Mouse (Mus musculus): ENCODE measurements around the gene Trim47. TPM values are rescaled to one million over a fixed set of nuclear protein-coding genes. Genes with fewer than 3 reads are reported as not detected.

Gene Trim47
- polyA plus RNA-seq, 1 experiment from 2014 or later = 66.1 TPM

GRCm38 (mm10) chr11:116106154-116106962 is 20.7 kb downstream of the Trim47 start:
- WGBS = 42% methylated on average over 32 of the region's 32 CpGs
- Histone ChIP-seq H3K9me3 (ENCODE audit: control insufficient read depth, low read length) (no peaks in the 10 kb centered on the region), H3K4me1 (ENCODE audit: control insufficient read depth in 2 of 2, insufficient read depth in 2 of 2, low read length in 2 of 2) (peaks cover 54 to 74% of the 10 kb centered on the region in 2 experiments), H3K27me3 (ENCODE audit: control insufficient read depth, insufficient read depth, low read length) (no peaks in the 10 kb centered on the region), H3K36me3 (ENCODE audit: control insufficient read depth, insufficient read depth, low read length) (peaks cover 28% of the 10 kb centered on the region), H3K4me2 (ENCODE audit: low read length) (peak overlapping the region; percentile 79), H3K9ac (ENCODE audit: low read length) (peak overlapping the region; percentile 95), H3K27ac (replicated peaks in 1 of 2; ENCODE audit: control insufficient read depth in 1 of 2, insufficient read depth in 1 of 2, low read depth in 2 of 2, low read length in 2 of 2) (peak overlapping the region; percentile 24 to 83; a peak in 2 of 4 replicates), H3K4me3 (ENCODE audit: control insufficient read depth in 1 of 2, insufficient read depth in 1 of 2, low read depth in 1 of 2, low read length in 2 of 2) (peak overlapping the region in 1 of 2 experiments; percentile 88; a peak in 1 of 4 replicates)
- ATAC-seq (ENCODE audit: insufficient number of reproducible peaks, insufficient read depth, low FRiP score, low read depth) = no peak

- Histone ChIP-seq H3K27ac (replicated peaks in 1 of 2; ENCODE audit: control insufficient read depth in 1 of 2, insufficient read depth in 1 of 2, low read depth in 2 of 2, low read length in 2 of 2) (peak overlapping the region in 1 of 2 experiments; percentile 98; a peak in 2 of 4 replicates), H3K27me3 (ENCODE audit: control insufficient read depth, insufficient read depth, low read length) (no peaks in the 10 kb centered on the region), H3K9ac (ENCODE audit: low read length) (peak overlapping the region; percentile 69), H3K4me3 (ENCODE audit: control insufficient read depth in 1 of 2, insufficient read depth in 1 of 2, low read depth in 1 of 2, low read length in 2 of 2) (no peak overlapping the region), H3K36me3 (ENCODE audit: control insufficient read depth, insufficient read depth, low read length) (peaks cover 28% of the 10 kb centered on the region), H3K4me2 (ENCODE audit: low read length) (no peak overlapping the region), H3K4me1 (ENCODE audit: control insufficient read depth in 2 of 2, insufficient read depth in 2 of 2, low read length in 2 of 2) (peaks cover 63 to 81% of the 10 kb centered on the region in 2 experiments), H3K9me3 (ENCODE audit: control insufficient read depth, low read length) (no peaks in the 10 kb centered on the region)
- no peak for ATAC-seq (ENCODE audit: insufficient number of reproducible peaks, insufficient read depth, low FRiP score, low read depth)
- 78% methylated on average over 2 of the region's 2 CpGs for WGBS
Measured at GRCm38 (mm10) chr11:116105065-116105464, 21.9 kb downstream of the Trim47 start.

- H3K27me3 ChIP-seq (ENCODE audit: control insufficient read depth, insufficient read depth, low read length) = no peaks in the 10 kb centered on the region
- peak; percentile 78 for ATAC-seq (ENCODE audit: insufficient number of reproducible peaks, insufficient read depth, low FRiP score, low read depth)
- peaks cover 73 to 90% of the 10 kb centered on the region in 2 experiments for H3K4me1 ChIP-seq (ENCODE audit: control insufficient read depth in 2 of 2, insufficient read depth in 2 of 2, low read length in 2 of 2)
- H3K9ac ChIP-seq (ENCODE audit: low read length) = peak overlapping the region; percentile 69
- H3K27ac ChIP-seq (replicated peaks in 1 of 2; ENCODE audit: control insufficient read depth in 1 of 2, insufficient read depth in 1 of 2, low read depth in 2 of 2, low read length in 2 of 2) = peak overlapping the region; percentile 97 to 98
- peak overlapping the region; percentile 41 for H3K4me2 ChIP-seq (ENCODE audit: low read length)
- no peak overlapping the region for H3K4me3 ChIP-seq (ENCODE audit: control insufficient read depth in 1 of 2, insufficient read depth in 1 of 2, low read depth in 1 of 2, low read length in 2 of 2)
- H3K9me3 ChIP-seq (ENCODE audit: control insufficient read depth, low read length) = no peaks in the 10 kb centered on the region
- WGBS = 22% methylated on average over 13 of the region's 14 CpGs
- peaks cover 28% of the 10 kb centered on the region for H3K36me3 ChIP-seq (ENCODE audit: control insufficient read depth, insufficient read depth, low read length)
Measured at GRCm38 (mm10) chr11:116104006-116104646, 22.9 kb downstream of the Trim47 start.

- Histone ChIP-seq H3K9ac (ENCODE audit: low read length) (peak overlapping the region; percentile 69), H3K27me3 (ENCODE audit: control insufficient read depth, insufficient read depth, low read length) (no peaks in the 10 kb centered on the region), H3K4me2 (ENCODE audit: low read length) (peak overlapping the region; percentile 41; the same call in 1 of the 2 replicates), H3K9me3 (ENCODE audit: control insufficient read depth, low read length) (no peaks in the 10 kb centered on the region), H3K36me3 (ENCODE audit: control insufficient read depth, insufficient read depth, low read length) (peaks cover 28% of the 10 kb centered on the region), H3K4me1 (ENCODE audit: control insufficient read depth in 2 of 2, insufficient read depth in 2 of 2, low read length in 2 of 2) (peaks cover 75 to 93% of the 10 kb centered on the region in 2 experiments), H3K27ac (replicated peaks in 1 of 2; ENCODE audit: control insufficient read depth in 1 of 2, insufficient read depth in 1 of 2, low read depth in 2 of 2, low read length in 2 of 2) (peak overlapping the region; percentile 97 to 98), H3K4me3 (ENCODE audit: control insufficient read depth in 1 of 2, insufficient read depth in 1 of 2, low read depth in 1 of 2, low read length in 2 of 2) (no peak overlapping the region)
- 30% methylated on average over 12 of the region's 12 CpGs for WGBS
- ATAC-seq (ENCODE audit: insufficient number of reproducible peaks, insufficient read depth, low FRiP score, low read depth) = no peak
Measured at GRCm38 (mm10) chr11:116103572-116103971, 23.4 kb downstream of the Trim47 start.

GRCm38 (mm10) chr11:116102472-116102871 is 24.5 kb downstream of the Trim47 start:
- H3K4me1 ChIP-seq (ENCODE audit: control insufficient read depth in 2 of 2, insufficient read depth in 2 of 2, low read length in 2 of 2) = peaks cover 65 to 82% of the 10 kb centered on the region in 2 experiments
- H3K27ac ChIP-seq (replicated peaks in 1 of 2; ENCODE audit: control insufficient read depth in 1 of 2, insufficient read depth in 1 of 2, low read depth in 2 of 2, low read length in 2 of 2) = peak overlapping the region; percentile 89 to 98
- peaks cover 22% of the 10 kb centered on the region for H3K36me3 ChIP-seq (ENCODE audit: control insufficient read depth, insufficient read depth, low read length)
- ATAC-seq (ENCODE audit: insufficient number of reproducible peaks, insufficient read depth, low FRiP score, low read depth) = no peak
- peak overlapping the region; percentile 63 for H3K9ac ChIP-seq (ENCODE audit: low read length)
- 48% methylated on average over 3 of the region's 4 CpGs for WGBS
- no peak overlapping the region for H3K4me2 ChIP-seq (ENCODE audit: low read length)
- no peaks in the 10 kb centered on the region for H3K9me3 ChIP-seq (ENCODE audit: control insufficient read depth, low read length)
- no peak overlapping the region for H3K4me3 ChIP-seq (ENCODE audit: control insufficient read depth in 1 of 2, insufficient read depth in 1 of 2, low read depth in 1 of 2, low read length in 2 of 2)
- no peaks in the 10 kb centered on the region for H3K27me3 ChIP-seq (ENCODE audit: control insufficient read depth, insufficient read depth, low read length)

GRCm38 (mm10) chr11:116101931-116102381 is 25.1 kb downstream of the Trim47 start:
- Histone ChIP-seq H3K27me3 (ENCODE audit: control insufficient read depth, insufficient read depth, low read length) (no peaks in the 10 kb centered on the region), H3K27ac (replicated peaks in 1 of 2; ENCODE audit: control insufficient read depth in 1 of 2, insufficient read depth in 1 of 2, low read depth in 2 of 2, low read length in 2 of 2) (peak overlapping the region; percentile 89 to 98), H3K9ac (ENCODE audit: low read length) (peak overlapping the region; percentile 63), H3K36me3 (ENCODE audit: control insufficient read depth, insufficient read depth, low read length) (peaks cover 17% of the 10 kb centered on the region), H3K4me1 (ENCODE audit: control insufficient read depth in 2 of 2, insufficient read depth in 2 of 2, low read length in 2 of 2) (peaks cover 60 to 77% of the 10 kb centered on the region in 2 experiments), H3K9me3 (ENCODE audit: control insufficient read depth, low read length) (no peaks in the 10 kb centered on the region), H3K4me2 (ENCODE audit: low read length) (peak overlapping the region; percentile 25), H3K4me3 (ENCODE audit: control insufficient read depth in 1 of 2, insufficient read depth in 1 of 2, low read depth in 1 of 2, low read length in 2 of 2) (no peak overlapping the region)
- ATAC-seq (ENCODE audit: insufficient number of reproducible peaks, insufficient read depth, low FRiP score, low read depth) = peak; percentile 47
- WGBS = 26% methylated on average over 11 of the region's 11 CpGs

GRCm38 (mm10) chr11:116100839-116101238 is 26.2 kb downstream of the Trim47 start:
- peak overlapping the region; percentile 63 for H3K9ac ChIP-seq (ENCODE audit: low read length)

More at GRCm38 (mm10) chr11:116100839-116101238, 26.2 kb downstream of the Trim47 start:
- no peak overlapping the region for H3K4me2 ChIP-seq (ENCODE audit: low read length)
- no peaks in the 10 kb centered on the region for H3K27me3 ChIP-seq (ENCODE audit: control insufficient read depth, insufficient read depth, low read length)
- H3K4me1 ChIP-seq (ENCODE audit: control insufficient read depth in 2 of 2, insufficient read depth in 2 of 2, low read length in 2 of 2) = peaks cover 52 to 65% of the 10 kb centered on the region in 2 experiments
- no peak for ATAC-seq (ENCODE audit: insufficient number of reproducible peaks, insufficient read depth, low FRiP score, low read depth)
- peaks cover 6% of the 10 kb centered on the region for H3K36me3 ChIP-seq (ENCODE audit: control insufficient read depth, insufficient read depth, low read length)
- H3K4me3 ChIP-seq (ENCODE audit: control insufficient read depth in 1 of 2, insufficient read depth in 1 of 2, low read depth in 1 of 2, low read length in 2 of 2) = no peak overlapping the region
- 0 out of 2 replicates have a peak, but pooled peaks cover 4% of the 10 kb centered on the region for H3K9me3 ChIP-seq (ENCODE audit: control insufficient read depth, low read length)
- H3K27ac ChIP-seq (replicated peaks in 1 of 2; ENCODE audit: control insufficient read depth in 1 of 2, insufficient read depth in 1 of 2, low read depth in 2 of 2, low read length in 2 of 2) = peak overlapping the region; percentile 89 to 98
- WGBS = 76% methylated on average over 7 of the region's 7 CpGs
